Mouse (Mus musculus) CH12.LX (cell line): ENCODE measurements around the gene Rlbp1. TPM values are rescaled to one million over a fixed set of nuclear protein-coding genes. Genes with fewer than 3 reads are reported as not detected.
A peak's percentile ranks its signal among the peaks of the same experiment; 100 is the strongest.

Experiments
- DNase-seq: peaks from one replicate; pipeline ENCODE4 v3.0.0-alpha.2; 2013; ENCODE audit errors: extremely low read depth
- H3K27ac ChIP-seq: 2 replicates; pipeline ENCODE4 v1.5.1; 2012; ENCODE audit warnings: low read depth, mild to moderate bottlenecking, control low read depth, moderate library complexity; ENCODE audit not compliant: insufficient read depth
- H3K27me3 ChIP-seq: replicated peaks from 2 replicates; pipeline ENCODE3; 2012; ENCODE audit warnings: inconsistent platforms
- H3K36me3 ChIP-seq, 2 experiments: replicated peaks in 1 of 2; 2 replicates each; pipeline versions ENCODE3 to v1.6.1; 2012; ENCODE audit warnings: inconsistent platforms in 1 of 2, low read length in 1 of 2, mild to moderate bottlenecking in 1 of 2, mixed read lengths in 1 of 2, moderate library complexity in 1 of 2; ENCODE audit not compliant: control insufficient read depth in 1 of 2, insufficient read depth in 1 of 2
- H3K4me1 ChIP-seq, 2 experiments: 2 replicates each; pipeline ENCODE4 v1.6.1; 2012; ENCODE audit warnings: inconsistent platforms in 1 of 2, moderate library complexity in 1 of 2; ENCODE audit not compliant: insufficient read depth in 2 of 2, control insufficient read depth in 1 of 2
- H3K4me2 ChIP-seq: 2 replicates; pipeline ENCODE4 v1.6.1; 2012; ENCODE audit warnings: low read depth, mild to moderate bottlenecking, control low read depth; ENCODE audit not compliant: poor library complexity, insufficient read depth, severe bottlenecking
- H3K4me3 ChIP-seq, 3 experiments: fragments of 150-350 bp in 1 of 3; sonication (generic) in 1 of 3; replicated peaks in 1 of 3; 2 replicates each; pipeline versions ENCODE3 to v1.5.1; 2011 to 2012; ENCODE audit warnings: low read depth in 2 of 3, low read length in 2 of 3, mild to moderate bottlenecking in 2 of 3, moderate library complexity in 2 of 3, control low read depth in 1 of 3, improper control_type of control experiment in 1 of 3, inconsistent platforms in 1 of 3, mixed read lengths in 1 of 3; ENCODE audit not compliant: poor library complexity in 1 of 3
- H3K79me2 ChIP-seq: replicated peaks from 2 replicates; pipeline ENCODE4 v1.6.1; 2012; ENCODE audit warnings: mild to moderate bottlenecking, moderate library complexity; ENCODE audit not compliant: control insufficient read depth, poor library complexity, insufficient read depth, severe bottlenecking; ENCODE audit errors: extremely low read depth
- H3K9ac ChIP-seq: 2 replicates; pipeline ENCODE4 v1.6.1; 2012; ENCODE audit warnings: low read depth, mild to moderate bottlenecking, control low read depth, moderate library complexity; ENCODE audit not compliant: insufficient read depth
- H3K9me3 ChIP-seq: replicated peaks from 2 replicates; pipeline ENCODE3; 2012; ENCODE audit warnings: low read length, inconsistent platforms, mixed read lengths
- BHLHE40 ChIP-seq: IDR thresholded peaks from 2 replicates; pipeline ENCODE4 v1.6.1; 2011; ENCODE audit warnings: mild to moderate bottlenecking, low read depth, low read length, improper control_type of control experiment
- CHD1 ChIP-seq: IDR thresholded peaks from 2 replicates; pipeline ENCODE4 v1.6.1; 2012; ENCODE audit warnings: low read depth, low read length, improper control_type of control experiment, inconsistent platforms
- CHD2 ChIP-seq: IDR thresholded peaks from 2 replicates; pipeline ENCODE4 v1.6.1; 2011; ENCODE audit warnings: low read length, improper control_type of control experiment
- CTCF ChIP-seq, 2 experiments: IDR thresholded peaks in 1 of 2; conservative IDR thresholded peaks in 1 of 2; 2 replicates each; pipeline ENCODE4 v1.5.1; 2011 to 2012; ENCODE audit warnings: low read depth in 2 of 2, low read length in 2 of 2, improper control_type of control experiment in 1 of 2, inconsistent platforms in 1 of 2, mild to moderate bottlenecking in 1 of 2, moderate library complexity in 1 of 2
- E2F4 ChIP-seq: IDR thresholded peaks from 2 replicates; pipeline ENCODE4 v1.6.1; 2011; ENCODE audit warnings: low read depth, low read length, improper control_type of control experiment; ENCODE audit not compliant: insufficient replicate concordance
- ELF1 ChIP-seq: IDR thresholded peaks from 2 replicates; pipeline ENCODE4 v1.6.1; 2014; ENCODE audit warnings: low read depth, mild to moderate bottlenecking, inconsistent platforms, low read length, improper control_type of control experiment
- EP300 ChIP-seq: IDR thresholded peaks from 2 replicates; pipeline ENCODE4 v1.6.1; 2011; ENCODE audit warnings: low read length, improper control_type of control experiment
- ETS1 ChIP-seq: conservative IDR thresholded peaks from 2 replicates; pipeline ENCODE4 v1.6.1; 2012; ENCODE audit warnings: low read depth, mild to moderate bottlenecking, inconsistent platforms, low read length, improper control_type of control experiment, moderate library complexity
- GABPA ChIP-seq: IDR thresholded peaks from 2 replicates; pipeline ENCODE4 v1.6.1; 2012; ENCODE audit warnings: low read depth, low read length, improper control_type of control experiment, inconsistent platforms; ENCODE audit not compliant: insufficient replicate concordance
- HCFC1 ChIP-seq: IDR thresholded peaks from 2 replicates; pipeline ENCODE4 v1.6.1; 2012; ENCODE audit warnings: low read depth, mild to moderate bottlenecking, inconsistent platforms, low read length, improper control_type of control experiment
- IRF4 ChIP-seq: IDR thresholded peaks from 2 replicates; pipeline ENCODE4 v1.6.1; 2014; ENCODE audit warnings: low read depth, mild to moderate bottlenecking, inconsistent platforms, low read length, improper control_type of control experiment
- JUN ChIP-seq: IDR thresholded peaks from 2 replicates; pipeline ENCODE4 v1.6.1; 2011; ENCODE audit warnings: low read depth, mild to moderate bottlenecking, low read length, improper control_type of control experiment, moderate library complexity; ENCODE audit not compliant: insufficient read depth
- JUND ChIP-seq: conservative IDR thresholded peaks from 2 replicates; pipeline ENCODE4 v1.6.1; 2011; ENCODE audit warnings: low read depth, low read length, improper control_type of control experiment
- KAT2A ChIP-seq: IDR thresholded peaks from 2 replicates; pipeline ENCODE4 v1.6.1; 2012; ENCODE audit warnings: low read length, improper control_type of control experiment, inconsistent platforms; ENCODE audit not compliant: insufficient replicate concordance
- MAFK ChIP-seq: IDR thresholded peaks from 2 replicates; pipeline ENCODE4 v1.6.1; 2011; ENCODE audit warnings: low read length, improper control_type of control experiment; ENCODE audit not compliant: insufficient replicate concordance
- MAX ChIP-seq: IDR thresholded peaks from 2 replicates; pipeline ENCODE4 v1.6.1; 2011; ENCODE audit warnings: low read length, improper control_type of control experiment
- MAZ ChIP-seq: IDR thresholded peaks from 2 replicates; pipeline ENCODE4 v1.6.1; 2012; ENCODE audit warnings: low read depth, mild to moderate bottlenecking, inconsistent platforms, low read length, improper control_type of control experiment, moderate library complexity
- MEF2A ChIP-seq: IDR thresholded peaks from 2 replicates; pipeline ENCODE4 v1.6.1; 2014; ENCODE audit warnings: low read depth, mild to moderate bottlenecking, inconsistent platforms, low read length, improper control_type of control experiment, borderline replicate concordance
- MXI1 ChIP-seq: IDR thresholded peaks from 2 replicates; pipeline ENCODE4 v1.6.1; 2011; ENCODE audit warnings: mild to moderate bottlenecking, low read depth, low read length, improper control_type of control experiment
- MYC ChIP-seq: IDR thresholded peaks from 2 replicates; pipeline ENCODE4 v1.6.1; 2011; ENCODE audit warnings: low read depth, mild to moderate bottlenecking, improper control_type of control experiment, low read length
- NELFE ChIP-seq: IDR thresholded peaks from 2 replicates; pipeline ENCODE4 v1.6.1; 2011; ENCODE audit warnings: low read depth, low read length, improper control_type of control experiment
- NRF1 ChIP-seq: IDR thresholded peaks from 2 replicates; pipeline ENCODE4 v1.6.1; 2014; ENCODE audit warnings: low read depth, mild to moderate bottlenecking, inconsistent platforms, low read length, improper control_type of control experiment, moderate library complexity
- PAX5 ChIP-seq: IDR thresholded peaks from 2 replicates; pipeline ENCODE4 v1.6.1; 2012; ENCODE audit warnings: low read length, inconsistent platforms, mixed read lengths
- POLR2A ChIP-seq: IDR thresholded peaks from 2 replicates; pipeline ENCODE4 v1.6.1; 2011; ENCODE audit warnings: low read depth, mild to moderate bottlenecking, improper control_type of control experiment, low read length
- POLR2AphosphoS2 ChIP-seq: IDR thresholded peaks from 2 replicates; pipeline ENCODE4 v1.6.1; 2011; ENCODE audit warnings: low read depth, low read length, improper control_type of control experiment
- RAD21 ChIP-seq: IDR thresholded peaks from 2 replicates; pipeline ENCODE4 v1.6.1; 2011; ENCODE audit warnings: low read depth, mild to moderate bottlenecking, low read length, improper control_type of control experiment, moderate library complexity
- RCOR1 ChIP-seq: conservative IDR thresholded peaks from 2 replicates; pipeline ENCODE4 v1.6.1; 2012; ENCODE audit warnings: low read depth, mild to moderate bottlenecking, inconsistent platforms, low read length, improper control_type of control experiment
- SIN3A ChIP-seq: IDR thresholded peaks from 2 replicates; pipeline ENCODE4 v1.6.1; 2012; ENCODE audit warnings: low read length, improper control_type of control experiment, inconsistent platforms
- SMC3 ChIP-seq: IDR thresholded peaks from 2 replicates; pipeline ENCODE4 v1.6.1; 2011; ENCODE audit warnings: low read depth, low read length, improper control_type of control experiment
- TBP ChIP-seq: conservative IDR thresholded peaks from 2 replicates; pipeline ENCODE4 v1.6.1; 2011; ENCODE audit warnings: low read depth, low read length, improper control_type of control experiment
- TCF12 ChIP-seq: IDR thresholded peaks from 2 replicates; pipeline ENCODE4 v1.6.1; 2014; ENCODE audit warnings: low read depth, mild to moderate bottlenecking, inconsistent platforms, low read length, improper control_type of control experiment
- UBTF ChIP-seq: IDR thresholded peaks from 2 replicates; pipeline ENCODE4 v1.6.1; 2012; ENCODE audit warnings: low read depth, mild to moderate bottlenecking, inconsistent platforms, low read length, improper control_type of control experiment, moderate library complexity
- USF1 ChIP-seq: IDR thresholded peaks from 2 replicates; pipeline ENCODE4 v1.6.1; 2014; ENCODE audit warnings: low read depth, mild to moderate bottlenecking, inconsistent platforms, low read length, improper control_type of control experiment
- USF2 ChIP-seq: conservative IDR thresholded peaks from 2 replicates; pipeline ENCODE4 v1.6.1; 2011; ENCODE audit warnings: low read depth, low read length, improper control_type of control experiment
- ZC3H11A ChIP-seq: IDR thresholded peaks from 2 replicates; pipeline ENCODE4 v1.6.1; 2012; ENCODE audit warnings: low read depth, mild to moderate bottlenecking, inconsistent platforms, low read length, improper control_type of control experiment
- ZKSCAN1 ChIP-seq: IDR thresholded peaks from 2 replicates; pipeline ENCODE4 v1.6.1; 2012; ENCODE audit warnings: low read depth, inconsistent platforms, low read length, improper control_type of control experiment, borderline replicate concordance
- ZMIZ1 ChIP-seq: IDR thresholded peaks from 2 replicates; pipeline ENCODE4 v1.6.1; 2012; ENCODE audit warnings: low read depth, mild to moderate bottlenecking, inconsistent platforms, low read length, improper control_type of control experiment
- ZNF384 ChIP-seq: IDR thresholded peaks from 2 replicates; pipeline ENCODE4 v1.6.1; 2012; ENCODE audit warnings: low read depth, low read length, improper control_type of control experiment, inconsistent platforms
- dilution Hi-C: fragments of 300-500 bp; cut with MboI; formaldehyde crosslinking; loops from 2 replicates; pipeline ENCODE4 v1.14.3; 2020; ENCODE audit warnings: low sequenced_read_pairs; ENCODE audit not compliant: extremely low pct_unique_long_range_greater_than_20kb, extremely low pct_ligation_motif_present
- in situ Hi-C: fragments of 300-500 bp; cut with MboI; formaldehyde crosslinking; loops from 3 replicates; pipeline ENCODE4 v1.14.3; 2019; ENCODE audit warnings: low sequenced_read_pairs, low pct_ligation_motif_present, low pct_unique_long_range_greater_than_20kb, mixed read lengths
- polyA plus RNA-seq: library from polyadenylated mRNA; unstranded; fragments of >175 nt; gene quantifications from 2 replicates; pipeline ENCODE4 v1.2.1, GENCODE M21; 2012; ENCODE audit warnings: low read depth; ENCODE audit not compliant: insufficient read length
- total RNA-seq, 2 experiments: library from RNA; depleted of rRNA; stranded (reverse); fragments of 300-350 nt in 1 of 2; fragments of >200 nt in 1 of 2; gene quantifications; 2 replicates each; pipeline ENCODE4 v1.2.3; 2012 to 2014

The Rlbp1 gene
- total and polyA plus RNA-seq, 3 experiments = 2.5 to 24.2 (median 8.4) TPM

DNA sequence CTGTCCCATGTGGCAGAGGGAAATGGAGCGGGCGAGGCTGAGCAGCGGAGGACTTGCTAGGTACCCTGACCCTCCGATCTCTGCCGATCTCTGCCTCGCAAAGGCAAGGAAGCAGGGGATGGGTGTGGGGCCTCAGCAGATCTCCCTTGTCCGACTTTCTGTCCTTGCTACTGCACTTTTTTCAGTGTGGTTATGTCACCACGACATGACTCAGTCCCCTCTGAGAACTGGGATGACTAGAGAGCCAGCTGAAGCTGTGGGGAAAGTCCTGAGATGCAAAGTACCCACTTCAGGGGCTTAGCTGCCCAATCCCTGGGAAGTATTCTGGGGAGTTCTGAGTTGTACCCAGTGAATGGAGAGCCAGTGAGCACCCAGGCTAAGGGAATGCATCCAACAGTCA is 292 bp upstream of the Rlbp1 start:
- H3K9ac ChIP-seq = 0 out of 2 replicates have a peak overlapping the region, but pooled peaks have one; percentile 2
- dilution Hi-C loops = no loop called here

DNA sequence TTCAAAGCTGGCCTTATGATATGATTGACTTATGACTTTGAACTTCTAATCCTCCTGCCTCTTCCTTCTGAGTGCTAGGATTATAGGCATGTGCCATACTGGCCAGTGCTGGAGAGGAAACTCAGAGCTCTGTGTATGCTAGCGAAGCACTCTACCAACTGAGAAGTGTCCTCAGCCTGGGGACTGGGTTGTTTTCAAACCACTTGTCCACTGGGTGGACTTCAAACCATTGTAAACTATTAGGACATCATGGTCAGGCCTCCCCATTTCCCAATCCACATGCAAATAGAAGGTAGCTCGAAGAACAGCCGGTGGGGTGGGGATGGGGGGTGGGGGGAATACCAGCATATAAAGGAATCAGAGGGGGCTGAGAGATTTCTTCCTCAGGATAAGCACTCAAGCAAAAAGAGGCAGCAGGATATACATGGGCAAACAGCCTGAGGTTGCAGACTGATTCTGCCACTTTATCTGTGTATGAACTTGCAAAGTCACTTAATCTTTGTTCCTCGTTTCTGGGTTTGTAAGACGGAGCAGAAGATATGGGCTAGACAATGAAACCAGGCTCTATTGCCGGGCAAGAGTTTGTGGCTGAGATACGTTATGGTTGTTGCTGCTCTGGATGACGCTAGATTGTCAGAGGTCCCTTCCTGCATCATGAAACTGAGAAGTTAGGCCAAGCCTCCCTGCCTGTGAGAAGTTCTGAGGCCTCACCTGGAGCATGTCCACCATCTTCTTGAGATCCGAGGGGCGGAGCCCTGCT is 10.2 kb downstream of the Rlbp1 start:
- no peak overlapping the region for H3K27ac ChIP-seq
- H3K9me3 ChIP-seq = no peaks in the 10 kb centered on the region
- no peak overlapping the region for H3K4me2 ChIP-seq
- H3K4me1 ChIP-seq = peaks cover 0 to 9% of the 10 kb centered on the region in 2 experiments; a peak in 2 of 4 replicates
- in situ Hi-C loops (loop anchor here (10.0 kb wide), 1 partner anchor 88 kb away; the partner anchor contains the start of gene Polg), dilution Hi-C loops (no loop called here)
- no peak for DNase-seq
- no peak overlapping the region for H3K4me3 ChIP-seq
- H3K36me3 ChIP-seq = peaks cover 0 to 69% of the 10 kb centered on the region in 2 experiments
- TF ChIP-seq MAFK (no peak), ZMIZ1 (no peak), POLR2A (no peak), ETS1 (no peak), KAT2A (no peak), NELFE (no peak)
- TF ChIP-seq, all 38 proteins: peak for 0
- Histone ChIP-seq H3K79me2 (no peaks in the 10 kb centered on the region), H3K27me3 (no peaks in the 10 kb centered on the region), H3K9ac (no peak overlapping the region)

More for the DNA sequence above, 292 bp upstream of the Rlbp1 start:
- Histone ChIP-seq H3K36me3 (peaks cover 0 to 21% of the 10 kb centered on the region in 2 experiments), H3K4me1 (peaks cover 13 to 52% of the 10 kb centered on the region in 2 experiments), H3K27ac (peak overlapping the region; percentile 34; the same call in 1 of the 2 replicates), H3K4me2 (peak overlapping the region; percentile 55), H3K27me3 (no peaks in the 10 kb centered on the region), H3K79me2 (no peaks in the 10 kb centered on the region), H3K4me3 (peak overlapping the region in 1 of 3 experiments; percentile 54), H3K9me3 (peaks cover 5% of the 10 kb centered on the region)
- DNase-seq = peak; percentile 91
- in situ Hi-C loops = no loop called here
- TF ChIP-seq MAZ = no peak
- no peak for TF ChIP-seq NRF1
- no peak for TF ChIP-seq PAX5
- 0 out of 2 replicates have a peak, but pooled peaks have one; percentile 54 for TF ChIP-seq UBTF
- peak; percentile 75 for TF ChIP-seq JUN
- no peak for TF ChIP-seq SMC3
- peak; percentile 55 for TF ChIP-seq BHLHE40
- no peak; the same call in 1 of the 2 replicates for TF ChIP-seq TBP
- peak; percentile 87 for TF ChIP-seq IRF4
- TF ChIP-seq RAD21 = no peak
- no peak for TF ChIP-seq ELF1
- TF ChIP-seq MAFK = 0 out of 2 replicates have a peak, but pooled peaks have one; percentile 48
- peak; percentile 92 for TF ChIP-seq ZNF384
- no peak for TF ChIP-seq E2F4
- TF ChIP-seq MEF2A = peak; percentile 87
- TF ChIP-seq KAT2A = no peak
- no peak for TF ChIP-seq SIN3A
- peak; percentile 73; the same call in 1 of the 2 replicates for TF ChIP-seq TCF12
- TF ChIP-seq ZKSCAN1 = no peak
- no peak for TF ChIP-seq CTCF (conservative IDR thresholded peaks at IDR 0.05 in 1 of 2, IDR thresholded peaks at IDR 0.05 in 1 of 2; ENCODE audit: low read depth in 2 of 2, low read length in 2 of 2)
- no peak for TF ChIP-seq USF1
- TF ChIP-seq USF2 = no peak
- TF ChIP-seq HCFC1 = no peak
- TF ChIP-seq MAX = no peak
- TF ChIP-seq CHD1 = no peak
- no peak for TF ChIP-seq POLR2AphosphoS2
- TF ChIP-seq NELFE = 0 out of 2 replicates have a peak, but pooled peaks have one; percentile 10
- TF ChIP-seq GABPA = no peak; the same call in 1 of the 2 replicates
- peak; percentile 67 for TF ChIP-seq CHD2
- TF ChIP-seq RCOR1 = no peak
- peak; percentile 100 for TF ChIP-seq ETS1
- TF ChIP-seq MYC = no peak
- TF ChIP-seq ZMIZ1 = no peak
- TF ChIP-seq ZC3H11A = no peak
- peak; percentile 79 for TF ChIP-seq JUND
- TF ChIP-seq EP300 = peak; percentile 85
- TF ChIP-seq MXI1 = no peak
- peak; percentile 46 for TF ChIP-seq POLR2A
